Mouse (Mus musculus) limb, embryonic 12.5 days (tissue): ENCODE measurements around the gene Tgif1. TPM values are rescaled to one million over a fixed set of nuclear protein-coding genes. Genes with fewer than 3 reads are reported as not detected.
A peak's percentile ranks its signal among the peaks of the same experiment; 100 is the strongest.

ENCODE experiments used
- ATAC-seq: fragments of 200-750 bp; cut with Nextera tagmentation; 2 replicates; pipeline ENCODE4 v1.8.0; 2017; ENCODE audit warnings: low read depth, moderate TSS enrichment; ENCODE audit not compliant: insufficient number of reproducible peaks, insufficient read depth, low FRiP score, low TSS enrichment
- H3K27ac ChIP-seq: fragments of 300-500 bp; sonication (generic); 2 replicates; pipeline ENCODE4 v1.5.1; 2016; ENCODE audit warnings: mild to moderate bottlenecking, moderate library complexity
- H3K27me3 ChIP-seq: fragments of 300-500 bp; sonication (generic); 2 replicates; pipeline ENCODE4 v1.6.1; 2016; ENCODE audit warnings: mild to moderate bottlenecking, moderate library complexity
- H3K36me3 ChIP-seq: fragments of 300-500 bp; sonication (generic); 2 replicates; pipeline ENCODE4 v1.6.1; 2016; ENCODE audit warnings: mild to moderate bottlenecking, moderate library complexity
- H3K4me1 ChIP-seq: fragments of 300-500 bp; sonication (generic); replicated peaks from 2 replicates; pipeline ENCODE4 v1.6.1; 2016
- H3K4me2 ChIP-seq: fragments of 300-500 bp; sonication (generic); 2 replicates; pipeline ENCODE4 v1.6.1; 2016; ENCODE audit warnings: mild to moderate bottlenecking, moderate library complexity
- H3K4me3 ChIP-seq: fragments of 300-500 bp; sonication (generic); replicated peaks from 2 replicates; pipeline ENCODE4 v1.5.1; 2016; ENCODE audit warnings: mild to moderate bottlenecking
- H3K9ac ChIP-seq: fragments of 300-500 bp; sonication (generic); replicated peaks from 2 replicates; pipeline ENCODE4 v1.6.1; 2016; ENCODE audit warnings: mild to moderate bottlenecking, moderate library complexity
- H3K9me3 ChIP-seq: fragments of 300-500 bp; sonication (generic); 2 replicates; pipeline ENCODE4 v1.6.1; 2016; ENCODE audit warnings: mild to moderate bottlenecking, moderate library complexity
- WGBS: fragments of 180-500 bp; shearing (Covaris S2); methylation state at CpG from one replicate; pipeline ENCODE4 v1.1.7; 2016; 5-methylcytosine and 5-hydroxymethylcytosine counted together
- polyA plus RNA-seq: library from polyadenylated mRNA; unstranded; fragments of >200 nt; fragmentation: Nextera tagmentation; extraction: Ambion mirVana; gene quantifications from 2 replicates; pipeline ENCODE4 v1.2.1, GENCODE M21; 2016

The Tgif1 gene
- polyA plus RNA-seq, 1 experiment from 2014 or later = 130 TPM

GRCm38 (mm10) chr17:70866029-70866428, 12.7 kb upstream of the Tgif1 start:
- H3K4me1 ChIP-seq = no peaks in the 10 kb centered on the region
- H3K4me3 ChIP-seq = no peak overlapping the region
- H3K4me2 ChIP-seq = no peak overlapping the region
- no peaks in the 10 kb centered on the region for H3K27me3 ChIP-seq
- ATAC-seq = no peak
- no peaks in the 10 kb centered on the region; the same call in 1 of the 2 replicates for H3K36me3 ChIP-seq
- peaks cover 3% of the 10 kb centered on the region; the same call in 1 of the 2 replicates for H3K9me3 ChIP-seq
- no peak overlapping the region for H3K9ac ChIP-seq
- 84% methylated on average over 5 of the region's 5 CpGs for WGBS
- H3K27ac ChIP-seq = no peak overlapping the region

GRCm38 (mm10) chr17:70865060-70865604, 11.8 kb upstream of the Tgif1 start:
- Histone ChIP-seq H3K9ac (no peak overlapping the region), H3K27ac (no peak overlapping the region), H3K9me3 (peaks cover 3% of the 10 kb centered on the region; the same call in 1 of the 2 replicates), H3K36me3 (no peaks in the 10 kb centered on the region; the same call in 1 of the 2 replicates), H3K4me1 (no peaks in the 10 kb centered on the region), H3K27me3 (no peaks in the 10 kb centered on the region), H3K4me2 (no peak overlapping the region), H3K4me3 (no peak overlapping the region)
- WGBS = 77% methylated on average over 10 of the region's 10 CpGs
- no peak for ATAC-seq

GRCm38 (mm10) chr17:70864645-70865044, 11.3 kb upstream of the Tgif1 start:
- ATAC-seq = no peak
- 87% methylated on average over 3 of the region's 3 CpGs for WGBS
- peaks cover 3% of the 10 kb centered on the region; the same call in 1 of the 2 replicates for H3K9me3 ChIP-seq

GRCm38 (mm10) chr17:70864117-70864516, 10.8 kb upstream of the Tgif1 start:
- Histone ChIP-seq H3K27me3 (no peaks in the 10 kb centered on the region), H3K9ac (no peak overlapping the region), H3K4me1 (no peaks in the 10 kb centered on the region), H3K27ac (no peak overlapping the region), H3K36me3 (no peaks in the 10 kb centered on the region; the same call in 1 of the 2 replicates), H3K4me2 (no peak overlapping the region), H3K4me3 (no peak overlapping the region), H3K9me3 (peaks cover 3% of the 10 kb centered on the region; the same call in 1 of the 2 replicates)
- 95% methylated on average over 8 of the region's 8 CpGs for WGBS
- no peak for ATAC-seq

More at GRCm38 (mm10) chr17:70864645-70865044, 11.3 kb upstream of the Tgif1 start:
- Histone ChIP-seq H3K4me1 (no peaks in the 10 kb centered on the region), H3K27ac (no peak overlapping the region), H3K4me2 (no peak overlapping the region), H3K4me3 (no peak overlapping the region), H3K9ac (no peak overlapping the region), H3K27me3 (no peaks in the 10 kb centered on the region), H3K36me3 (no peaks in the 10 kb centered on the region; the same call in 1 of the 2 replicates)

GRCm38 (mm10) chr17:70858814-70859213, 5.5 kb upstream of the Tgif1 start:
- WGBS = 80% methylated on average over 4 of the region's 4 CpGs
- no peaks in the 10 kb centered on the region for H3K9me3 ChIP-seq
- no peak overlapping the region for H3K27ac ChIP-seq
- no peak overlapping the region for H3K9ac ChIP-seq
- no peaks in the 10 kb centered on the region for H3K27me3 ChIP-seq
- no peak for ATAC-seq
- no peaks in the 10 kb centered on the region; the same call in 1 of the 2 replicates for H3K36me3 ChIP-seq
- peaks cover 6% of the 10 kb centered on the region for H3K4me1 ChIP-seq
- H3K4me2 ChIP-seq = no peak overlapping the region
- no peak overlapping the region for H3K4me3 ChIP-seq

GRCm38 (mm10) chr17:70856871-70857415, 3.6 kb upstream of the Tgif1 start:
- H3K36me3 ChIP-seq = no peaks in the 10 kb centered on the region
- ATAC-seq = no peak
- no peak overlapping the region for H3K4me3 ChIP-seq
- no peak overlapping the region for H3K4me2 ChIP-seq
- H3K4me1 ChIP-seq = peaks cover 8% of the 10 kb centered on the region
- H3K9me3 ChIP-seq = no peaks in the 10 kb centered on the region
- 76% methylated on average over 12 of the region's 12 CpGs for WGBS
- H3K27ac ChIP-seq = no peak overlapping the region
- H3K27me3 ChIP-seq = no peaks in the 10 kb centered on the region
- no peak overlapping the region for H3K9ac ChIP-seq

GRCm38 (mm10) chr17:70854021-70854420, 675 bp upstream of the Tgif1 start:
- Histone ChIP-seq H3K27ac (peak overlapping the region; percentile 99), H3K4me2 (peak overlapping the region; percentile 97), H3K4me1 (peaks cover 8% of the 10 kb centered on the region), H3K9ac (peak overlapping the region; percentile 89; the same call in 1 of the 2 replicates), H3K4me3 (peak overlapping the region; percentile 73), H3K9me3 (no peaks in the 10 kb centered on the region), H3K36me3 (no peaks in the 10 kb centered on the region), H3K27me3 (no peaks in the 10 kb centered on the region)
- 19% methylated on average over 6 of the region's 6 CpGs for WGBS
- ATAC-seq = no peak

GRCm38 (mm10) chr17:70852686-70853386, 510 bp downstream of the Tgif1 start:
- WGBS = under 1% methylated on average over 51 of the region's 51 CpGs
- peak overlapping the region; percentile 99 for H3K27ac ChIP-seq
- H3K9me3 ChIP-seq = no peaks in the 10 kb centered on the region
- H3K9ac ChIP-seq = peak overlapping the region; percentile 89
- no peaks in the 10 kb centered on the region for H3K27me3 ChIP-seq
- ATAC-seq = peak; percentile 44
- peak overlapping the region; percentile 97 for H3K4me2 ChIP-seq
- peaks cover 8% of the 10 kb centered on the region for H3K4me1 ChIP-seq
- no peaks in the 10 kb centered on the region for H3K36me3 ChIP-seq
- H3K4me3 ChIP-seq = peak overlapping the region; percentile 73

GRCm38 (mm10) chr17:70852011-70852685, 1.2 kb downstream of the Tgif1 start:
- H3K4me1 ChIP-seq = peaks cover 9% of the 10 kb centered on the region
- H3K9ac ChIP-seq = peak overlapping the region; percentile 89
- no peaks in the 10 kb centered on the region for H3K9me3 ChIP-seq
- no peak for ATAC-seq
- no peaks in the 10 kb centered on the region for H3K27me3 ChIP-seq
- H3K36me3 ChIP-seq = no peaks in the 10 kb centered on the region
- H3K27ac ChIP-seq = peak overlapping the region; percentile 99
- under 1% methylated on average over 29 of the region's 29 CpGs for WGBS
- H3K4me3 ChIP-seq = peak overlapping the region; percentile 73
- H3K4me2 ChIP-seq = peak overlapping the region; percentile 97

- H3K4me3 ChIP-seq = peak overlapping the region; percentile 73
- peak overlapping the region; percentile 97 for H3K4me2 ChIP-seq
- H3K9ac ChIP-seq = peak overlapping the region; percentile 89
- peak; percentile 66; the same call in 1 of the 2 replicates for ATAC-seq
- 0 out of 2 replicates have a peak, but pooled peaks cover under 1% of the 10 kb centered on the region for H3K36me3 ChIP-seq
- H3K9me3 ChIP-seq = no peaks in the 10 kb centered on the region
- H3K4me1 ChIP-seq = peaks cover 18% of the 10 kb centered on the region
- H3K27ac ChIP-seq = peak overlapping the region; percentile 99
- no peaks in the 10 kb centered on the region for H3K27me3 ChIP-seq
- WGBS = under 1% methylated on average over 54 of the region's 54 CpGs
These were observed 2.1 kb downstream of the Tgif1 start for GRCm38 (mm10) chr17:70850996-70851991.
